Mouse (Mus musculus) lung, postnatal 14 days (tissue): Measurements from ENCODE around the gene Lyzl4.
A peak's percentile ranks its signal among the peaks of the same experiment; 100 is the strongest.
"Not testable (repeated sequence)": the region's sequence is repeated elsewhere in the genome, so short reads cannot be mapped to it uniquely, and the experiment has no call there.

Experiments used
- DNase-seq: peaks from one replicate; pipeline ENCODE4 v3.0.0; 2021

Lyzl4 gene

GRCm38 (mm10) chr9:121599551-121599950, 42.3 kb downstream of the Lyzl4 start:
- no peak for DNase-seq

GRCm38 (mm10) chr9:121598106-121598505, 43.8 kb downstream of the Lyzl4 start:
- no peak for DNase-seq

GRCm38 (mm10) chr9:121594771-121595170, 47.1 kb downstream of the Lyzl4 start:
- no peak for DNase-seq

GRCm38 (mm10) chr9:121593768-121594167, 48.1 kb downstream of the Lyzl4 start:
- not testable (repeated sequence) for DNase-seq

GRCm38 (mm10) chr9:121592948-121593550, 48.8 kb downstream of the Lyzl4 start:
- DNase-seq, result no peak

- DNase-seq, result no peak
Measured at GRCm38 (mm10) chr9:121589533-121589932, 52.4 kb downstream of the Lyzl4 start.

GRCm38 (mm10) chr9:121574380-121574779, 67.5 kb downstream of the Lyzl4 start:
- no peak for DNase-seq

- DNase-seq, result no peak
Measured at GRCm38 (mm10) chr9:121568451-121568850, 73.4 kb downstream of the Lyzl4 start.

- no peak for DNase-seq
Measured at GRCm38 (mm10) chr9:121566387-121566786, 75.5 kb downstream of the Lyzl4 start.

- no peak for DNase-seq
Measured at GRCm38 (mm10) chr9:121563276-121563675, 78.6 kb downstream of the Lyzl4 start.

GRCm38 (mm10) chr9:121560515-121560914, 81.4 kb downstream of the Lyzl4 start:
- no peak for DNase-seq

GRCm38 (mm10) chr9:121558167-121558566, 83.7 kb downstream of the Lyzl4 start:
- no peak for DNase-seq

- DNase-seq, result no peak
Measured at GRCm38 (mm10) chr9:121556913-121557312, 85.0 kb downstream of the Lyzl4 start.

- DNase-seq, result peak; percentile 19
Measured at GRCm38 (mm10) chr9:121555395-121556000, 86.4 kb downstream of the Lyzl4 start.

GRCm38 (mm10) chr9:121553643-121554042, 88.3 kb downstream of the Lyzl4 start:
- DNase-seq, result no peak

- DNase-seq, result no peak
Measured at GRCm38 (mm10) chr9:121550327-121550771, 91.5 kb downstream of the Lyzl4 start.

GRCm38 (mm10) chr9:121549444-121549843, 92.5 kb downstream of the Lyzl4 start:
- DNase-seq, result no peak

GRCm38 (mm10) chr9:121549010-121549409, 92.9 kb downstream of the Lyzl4 start:
- no peak for DNase-seq

- DNase-seq, result no peak
Measured at GRCm38 (mm10) chr9:121547431-121547830, 94.5 kb downstream of the Lyzl4 start.

- DNase-seq, result no peak
Measured at GRCm38 (mm10) chr9:121541530-121541929, 100.4 kb downstream of the Lyzl4 start.

- no peak for DNase-seq
Measured at GRCm38 (mm10) chr9:121532626-121533025, 109.3 kb downstream of the Lyzl4 start.

GRCm38 (mm10) chr9:121528605-121529357, 113.1 kb downstream of the Lyzl4 start:
- DNase-seq, result no peak
